Mouse (Mus musculus) layer of hippocampus, postnatal 36 days (tissue): ENCODE data around the gene Ube2g1. TPM values are rescaled to one million over a fixed set of nuclear protein-coding genes. Genes with fewer than 3 reads are reported as not detected.
"Not testable (repeated sequence)": the region's sequence is repeated elsewhere in the genome, so short reads cannot be mapped to it uniquely, and the experiment has no call there.

Experiments
- DNase-seq, 2 experiments: peaks; one replicate each; pipeline ENCODE4 v3.0.0; 2022
- microRNA-seq, 2 experiments: library from miRNA; unstranded; fragments of <30 nt; microRNA quantifications; one replicate each; pipeline ENCODE4 v1.2.0; 2021
- total RNA-seq, 2 experiments: library from RNA; stranded (reverse); gene quantifications; 2 replicates each; pipeline ENCODE4 v1.2.3; 2021

The Ube2g1 gene
- total RNA-seq, 2 experiments from 2014 or later: 47.7 to 49.7 TPM

GRCm38 (mm10) chr11:72695025-72695424, 87.9 kb downstream of the Ube2g1 start:
- DNase-seq: no peak

GRCm38 (mm10) chr11:72696368-72696971, 89.4 kb downstream of the Ube2g1 start:
- DNase-seq: no peak

- DNase-seq: no peak
These were observed 90.2 kb downstream of the Ube2g1 start for GRCm38 (mm10) chr11:72697323-72697722.

GRCm38 (mm10) chr11:72705111-72705510, 98.0 kb downstream of the Ube2g1 start:
- DNase-seq: not testable (repeated sequence)

GRCm38 (mm10) chr11:72712721-72713120, 105.6 kb downstream of the Ube2g1 start:
- DNase-seq: peak; percentile 21 to 24

- DNase-seq: no peak
These were observed 111.1 kb downstream of the Ube2g1 start for GRCm38 (mm10) chr11:72718161-72718560.

- DNase-seq: no peak
These were observed 116.1 kb downstream of the Ube2g1 start for GRCm38 (mm10) chr11:72723165-72723564.

GRCm38 (mm10) chr11:72723871-72724270, 116.8 kb downstream of the Ube2g1 start:
- DNase-seq: no peak

GRCm38 (mm10) chr11:72726023-72726422, 118.9 kb downstream of the Ube2g1 start:
- DNase-seq: no peak

- no peak for DNase-seq
These were observed 126.7 kb downstream of the Ube2g1 start for GRCm38 (mm10) chr11:72733736-72734135.

GRCm38 (mm10) chr11:72734840-72735518, 127.9 kb downstream of the Ube2g1 start:
- DNase-seq: no peak

- no peak for DNase-seq
These were observed 128.4 kb downstream of the Ube2g1 start for GRCm38 (mm10) chr11:72735519-72735860.

Small RNA genes lying within 50 kb of the gene (microRNA-seq; reads per million reads assigned to microRNA genes)
- gene Gm25678: 0 reads per million in 2 experiments

Other genes starting within 250 kb of the Ube2g1 start
- 1 to 10 TPM; 2.2 to 3.1 TPM for gene Tekt1, start 244.8 kb upstream of the Ube2g1 start, total RNA-seq
- 1 to 10 TPM; 1.5 to 2.7 TPM for gene Smtnl2, start 195.6 kb upstream of the Ube2g1 start, total RNA-seq
- gene Ggt6, start 171.8 kb upstream of the Ube2g1 start, total RNA-seq: not detected
- gene Mybbp1a, start 165.9 kb upstream of the Ube2g1 start, total RNA-seq: 10 to 100 TPM; 51.3 to 52.2 TPM
- 100 to 1,000 TPM in 1 of 2 experiments, 10 to 100 TPM in 1; 91.4 to 129 TPM for gene Spns2, start 117.4 kb upstream of the Ube2g1 start, total RNA-seq
- under 1 TPM; 0.25 to 0.30 TPM for gene Spns3, start 56.8 kb upstream of the Ube2g1 start, total RNA-seq
- 10 to 100 TPM; 36.3 to 41.9 TPM for gene Ankfy1, start 82.7 kb downstream of the Ube2g1 start, total RNA-seq
- 10 to 100 TPM; 18.6 to 22.8 TPM for gene Cyb5d2, start 188.9 kb downstream of the Ube2g1 start, total RNA-seq
- 10 to 100 TPM; 42.1 to 51.0 TPM for gene Zzef1, start 188.9 kb downstream of the Ube2g1 start, total RNA-seq